In the genomic region with DNA sequence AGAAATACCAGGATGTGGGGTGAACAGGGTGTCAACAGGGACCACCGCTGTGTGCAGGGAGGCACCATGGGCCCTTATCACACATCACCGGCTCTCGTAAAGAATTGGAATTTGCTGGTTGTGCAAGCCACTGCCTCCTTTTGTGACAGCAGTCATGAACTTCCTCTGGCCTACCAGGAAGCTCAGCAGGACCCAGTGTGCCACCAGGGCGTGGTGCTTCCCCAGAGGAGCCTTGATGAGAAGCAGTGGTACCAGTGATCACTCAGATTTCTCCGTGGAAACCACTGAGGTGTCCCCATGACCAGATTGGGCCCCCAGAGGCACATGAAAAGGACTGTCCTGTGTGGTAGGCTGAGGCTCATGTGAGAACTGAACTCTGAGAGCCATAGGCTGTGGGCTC, we compare ENCODE assay signal across 9 mouse cellular contexts. TPM values are rescaled to one million over a fixed set of nuclear protein-coding genes. Genes with fewer than 3 reads are reported as not detected.
A peak's percentile ranks its signal among the peaks of the same experiment; 100 is the strongest.
DNase-seq lines count a peak whose midpoint lies in the region; ATAC-seq and TF ChIP-seq lines count a peak whose summit lies in the region.
"Had no signal": no experiment of that assay in that cellular context is flagged by ENCODE, and none has a peak within 500 bp of the region (broad histone marks: within the 10 kb centered on the region; RNA-seq: fewer than 3 reads in every experiment).

No protein-coding gene starts in this region.

- H3K4me2 ChIP-seq in intestine, embryonic 16.5 days (ENCODE audit: low read depth, low read length), result no peak overlapping the region

- H3K36me3 ChIP-seq in intestine, embryonic 16.5 days (ENCODE audit: control insufficient read depth, insufficient read depth, low read length), result peaks cover 9% of the 10 kb centered on the region
- peaks cover 5% of the 10 kb centered on the region; the same call in 1 of the 2 replicates for H3K36me3 ChIP-seq in splenic B cell, adult 2 months (ENCODE audit: control insufficient read depth, insufficient read depth, low read length, poor library complexity, severe bottlenecking)

- peak; percentile 27 for ATAC-seq in intestine, embryonic 16.5 days
- ATAC-seq in megakaryocyte-erythroid progenitor cell, adult 5-6 weeks (replicated peaks; ENCODE audit: low FRiP score, low TSS enrichment, poor library complexity, severe bottlenecking), result no peak
- ATAC-seq: forebrain, embryonic 14.5 days had no signal

- no peak overlapping the region for H3K9ac ChIP-seq in intestine, embryonic 16.5 days (ENCODE audit: low read depth, low read length)

- H3K4me3 ChIP-seq in gastrocnemius, adult 2 months, result no peak overlapping the region
- H3K4me3 ChIP-seq in intestine, embryonic 16.5 days (ENCODE audit: low read length), result no peak overlapping the region

- no peak for TF ChIP-seq CTCF in gastrocnemius, adult 2 months (IDR thresholded peaks at IDR 0.05)

- no peaks in the 10 kb centered on the region for H3K27me3 ChIP-seq in intestine, embryonic 16.5 days (replicated peaks; ENCODE audit: control insufficient read depth, insufficient read depth, low read length)
- no peaks in the 10 kb centered on the region for H3K27me3 ChIP-seq in splenic B cell, adult 2 months (ENCODE audit: control insufficient read depth, insufficient read depth, low read length, poor library complexity, severe bottlenecking)

- peak overlapping the region; percentile 89 for H3K27ac ChIP-seq in gastrocnemius, adult 2 months
- H3K27ac ChIP-seq in intestine, embryonic 16.5 days (ENCODE audit: low read length), result peak overlapping the region; percentile 10; the same call in 1 of the 2 replicates

- H3K4me1 ChIP-seq in intestine, embryonic 16.5 days (ENCODE audit: control insufficient read depth, insufficient read depth, low read length), result peaks cover 19% of the 10 kb centered on the region; the same call in 1 of the 2 replicates

- 65% methylated on average over 5 of the region's 5 CpGs for WGBS in intestine, embryonic 16.5 days

- H3K9me3 ChIP-seq in intestine, embryonic 16.5 days (ENCODE audit: control insufficient read depth, low read length), result no peaks in the 10 kb centered on the region

- DNase-seq in gastrocnemius, adult 2 months, result peak; percentile 29
- no peak for DNase-seq in gastrocnemius, postnatal 10 days
- peak; percentile 8 for DNase-seq in ovary, postnatal 36 days (ENCODE audit: low spot score)
- no peak for DNase-seq in ovary, postnatal 14 days (ENCODE audit: low spot score)
- DNase-seq in splenic B cell, adult 2 months (ENCODE audit: low read depth, low spot score), result peak; percentile 58
- DNase-seq in thymus, postnatal 14 days, result no peak

- intact Hi-C loops in gastrocnemius, adult 2 months (cut with DNase I), result no loop called here

RNA-seq across cellular contexts. Expression of a gene that starts 13.0 kb away (rescaled TPM):
- 1 to 10 TPM; 8.7 to 9.5 TPM for total RNA-seq in gastrocnemius, adult 2 months (2021)
- total RNA-seq in gastrocnemius, postnatal 10 days (2021), result 10 to 100 TPM; 25.7 to 35.0 TPM
- 120 and 131 TPM in 2 replicates for polyA plus RNA-seq in intestine, embryonic 16.5 days (2015; fragmentation: Nextera tagmentation; extraction: Ambion mirVana)
- total RNA-seq in megakaryocyte-erythroid progenitor cell, adult 5-6 weeks (2014; fragmentation: Nextera tagmentation), result 25.2 and 35.7 TPM in 2 replicates
- total RNA-seq in megakaryocyte-erythroid progenitor cell, adult 5-6 weeks (2017), result 13.6 and 22.1 TPM in 2 replicates

RNA-seq across cellular contexts. Expression of a gene that starts 16.9 kb away (rescaled TPM):
- under 1 TPM; 0.46 to 0.59 TPM for total RNA-seq in gastrocnemius, adult 2 months (2021)
- total RNA-seq in gastrocnemius, postnatal 10 days (2021), result 1 to 10 TPM; 3.6 to 8.7 TPM
- 15.6 and 16.7 TPM in 2 replicates for polyA plus RNA-seq in intestine, embryonic 16.5 days (2015; fragmentation: Nextera tagmentation; extraction: Ambion mirVana)
- total RNA-seq in megakaryocyte-erythroid progenitor cell, adult 5-6 weeks (2014; fragmentation: Nextera tagmentation), result 46.9 and 47.7 TPM in 2 replicates
- 34.5 and 37.5 TPM in 2 replicates for total RNA-seq in megakaryocyte-erythroid progenitor cell, adult 5-6 weeks (2017)

RNA-seq across cellular contexts. Expression of a gene that starts 17.9 kb away (rescaled TPM):
- total RNA-seq in gastrocnemius, adult 2 months (2021), result 10 to 100 TPM; 41.2 to 41.6 TPM
- total RNA-seq in gastrocnemius, postnatal 10 days (2021), result 10 to 100 TPM; 31.6 to 36.9 TPM
- 77.5 and 80.8 TPM in 2 replicates for polyA plus RNA-seq in intestine, embryonic 16.5 days (2015; fragmentation: Nextera tagmentation; extraction: Ambion mirVana)
- total RNA-seq in megakaryocyte-erythroid progenitor cell, adult 5-6 weeks (2014; fragmentation: Nextera tagmentation), result 5.4 and 12.1 TPM in 2 replicates
- 2.1 and 6.2 TPM in 2 replicates for total RNA-seq in megakaryocyte-erythroid progenitor cell, adult 5-6 weeks (2017)

RNA-seq across cellular contexts. Expression of a gene that starts 18.0 kb away (rescaled TPM):
- total RNA-seq in gastrocnemius, adult 2 months (2021), result 1 to 10 TPM; 2.6 to 3.1 TPM
- 1 to 10 TPM; 4.7 to 8.1 TPM for total RNA-seq in gastrocnemius, postnatal 10 days (2021)
- 65.6 and 79.6 TPM in 2 replicates for polyA plus RNA-seq in intestine, embryonic 16.5 days (2015; fragmentation: Nextera tagmentation; extraction: Ambion mirVana)
- not detected in 2 replicates for total RNA-seq in megakaryocyte-erythroid progenitor cell, adult 5-6 weeks (2014; fragmentation: Nextera tagmentation)
- total RNA-seq in megakaryocyte-erythroid progenitor cell, adult 5-6 weeks (2017), result not detected in 2 replicates

RNA-seq across cellular contexts. Expression of a gene that starts 37.1 kb away (rescaled TPM):
- total RNA-seq in gastrocnemius, adult 2 months (2021), result not detected
- total RNA-seq in gastrocnemius, postnatal 10 days (2021), result 1 to 10 TPM in 1 of 2 experiments, under 1 TPM in 1; 0.49 to 1.0 TPM
- 8.4 and 9.7 TPM in 2 replicates for polyA plus RNA-seq in intestine, embryonic 16.5 days (2015; fragmentation: Nextera tagmentation; extraction: Ambion mirVana)
- not detected in 2 replicates for total RNA-seq in megakaryocyte-erythroid progenitor cell, adult 5-6 weeks (2014; fragmentation: Nextera tagmentation)
- total RNA-seq in megakaryocyte-erythroid progenitor cell, adult 5-6 weeks (2017), result not detected in 2 replicates

Comparison
In these comparisons a context has a peak if more than half of its experiments do, and no peak if none do; other contexts are left out.
1. DNase-seq: peak in gastrocnemius, adult 2 months (single experiment), ovary, postnatal 36 days (single experiment) and splenic B cell, adult 2 months (single experiment); none in gastrocnemius, postnatal 10 days (single experiment), ovary, postnatal 14 days (single experiment) and thymus, postnatal 14 days (single experiment).